Mouse (Mus musculus): Measurements from ENCODE around the gene Nell2. TPM values are rescaled to one million over a fixed set of nuclear protein-coding genes. Genes with fewer than 3 reads are reported as not detected.

Nell2 gene
- polyA plus RNA-seq, 1 experiment from 2014 or later, result 1.8 TPM

- 85% methylated on average over 4 of the region's 4 CpGs for WGBS
- H3K27me3 ChIP-seq (ENCODE audit: insufficient read depth, poor library complexity, severe bottlenecking), result no peaks in the 10 kb centered on the region
- no peaks in the 10 kb centered on the region for H3K36me3 ChIP-seq
- H3K9me3 ChIP-seq, result no peaks in the 10 kb centered on the region
- no peak overlapping the region for H3K27ac ChIP-seq
- no peak overlapping the region for H3K4me3 ChIP-seq
- H3K4me1 ChIP-seq, result no peaks in the 10 kb centered on the region
- DNase-seq (ENCODE audit: low spot score), result no peak
Measured at GRCm38 (mm10) chr15:95437740-95438139, 90.6 kb downstream of the Nell2 start.

- no peak overlapping the region for H3K27ac ChIP-seq
- H3K4me3 ChIP-seq, result no peak overlapping the region
- H3K27me3 ChIP-seq (ENCODE audit: insufficient read depth, poor library complexity, severe bottlenecking), result no peaks in the 10 kb centered on the region
- H3K36me3 ChIP-seq, result no peaks in the 10 kb centered on the region
- no peaks in the 10 kb centered on the region for H3K4me1 ChIP-seq
- DNase-seq (ENCODE audit: low spot score), result no peak
- H3K9me3 ChIP-seq, result no peaks in the 10 kb centered on the region
- WGBS, result 81% methylated on average over 1 of the region's 1 CpGs
Measured at GRCm38 (mm10) chr15:95436261-95436660, 92.1 kb downstream of the Nell2 start.

- no peak for DNase-seq (ENCODE audit: low spot score)
- 83% methylated on average over 13 of the region's 13 CpGs for WGBS
- H3K4me3 ChIP-seq, result no peak overlapping the region
- H3K27me3 ChIP-seq (ENCODE audit: insufficient read depth, poor library complexity, severe bottlenecking), result no peaks in the 10 kb centered on the region
- no peak overlapping the region for H3K27ac ChIP-seq
- no peaks in the 10 kb centered on the region for H3K9me3 ChIP-seq
- no peaks in the 10 kb centered on the region for H3K36me3 ChIP-seq
- no peaks in the 10 kb centered on the region for H3K4me1 ChIP-seq
Measured at GRCm38 (mm10) chr15:95431156-95431799, 97.1 kb downstream of the Nell2 start.

GRCm38 (mm10) chr15:95430000-95430399, 98.4 kb downstream of the Nell2 start:
- no peaks in the 10 kb centered on the region for H3K9me3 ChIP-seq
- no peak overlapping the region for H3K4me3 ChIP-seq
- no peaks in the 10 kb centered on the region for H3K27me3 ChIP-seq (ENCODE audit: insufficient read depth, poor library complexity, severe bottlenecking)
- 84% methylated on average over 8 of the region's 8 CpGs for WGBS
- H3K27ac ChIP-seq, result no peak overlapping the region
- H3K36me3 ChIP-seq, result no peaks in the 10 kb centered on the region
- H3K4me1 ChIP-seq, result no peaks in the 10 kb centered on the region
- DNase-seq (ENCODE audit: low spot score), result no peak

- no peak for DNase-seq (ENCODE audit: low spot score)
- Histone ChIP-seq H3K9me3 (no peaks in the 10 kb centered on the region), H3K4me3 (no peak overlapping the region), H3K36me3 (no peaks in the 10 kb centered on the region), H3K27ac (no peak overlapping the region), H3K4me1 (no peaks in the 10 kb centered on the region), H3K27me3 (ENCODE audit: insufficient read depth, poor library complexity, severe bottlenecking) (no peaks in the 10 kb centered on the region)
- WGBS, result 78% methylated on average over 7 of the region's 7 CpGs
Measured at GRCm38 (mm10) chr15:95428003-95428663, 100.2 kb downstream of the Nell2 start.

GRCm38 (mm10) chr15:95425085-95425484, 103.3 kb downstream of the Nell2 start:
- Histone ChIP-seq H3K27ac (no peak overlapping the region), H3K4me3 (no peak overlapping the region), H3K36me3 (no peaks in the 10 kb centered on the region), H3K4me1 (no peaks in the 10 kb centered on the region), H3K27me3 (ENCODE audit: insufficient read depth, poor library complexity, severe bottlenecking) (no peaks in the 10 kb centered on the region), H3K9me3 (no peaks in the 10 kb centered on the region)
- DNase-seq (ENCODE audit: low spot score), result no peak
- WGBS, result 81% methylated on average over 7 of the region's 7 CpGs

GRCm38 (mm10) chr15:95422226-95422950, 106.0 kb downstream of the Nell2 start:
- Histone ChIP-seq H3K9me3 (no peaks in the 10 kb centered on the region), H3K36me3 (no peaks in the 10 kb centered on the region), H3K4me3 (no peak overlapping the region), H3K4me1 (no peaks in the 10 kb centered on the region), H3K27ac (no peak overlapping the region), H3K27me3 (ENCODE audit: insufficient read depth, poor library complexity, severe bottlenecking) (no peaks in the 10 kb centered on the region)
- WGBS, result 82% methylated on average over 15 of the region's 15 CpGs
- no peak for DNase-seq (ENCODE audit: low spot score)

- Histone ChIP-seq H3K4me3 (no peak overlapping the region), H3K27me3 (ENCODE audit: insufficient read depth, poor library complexity, severe bottlenecking) (no peaks in the 10 kb centered on the region), H3K4me1 (no peaks in the 10 kb centered on the region), H3K36me3 (no peaks in the 10 kb centered on the region), H3K9me3 (no peaks in the 10 kb centered on the region), H3K27ac (no peak overlapping the region)
- WGBS, result 83% methylated on average over 4 of the region's 4 CpGs
- DNase-seq (ENCODE audit: low spot score), result no peak
Measured at GRCm38 (mm10) chr15:95418641-95419040, 109.7 kb downstream of the Nell2 start.

- H3K27ac ChIP-seq, result no peak overlapping the region
- H3K9me3 ChIP-seq, result no peaks in the 10 kb centered on the region
- WGBS, result 78% methylated on average over 5 of the region's 5 CpGs
Measured at GRCm38 (mm10) chr15:95411949-95412741, 116.2 kb downstream of the Nell2 start.

GRCm38 (mm10) chr15:95410213-95410843, 118.0 kb downstream of the Nell2 start:
- H3K9me3 ChIP-seq, result no peaks in the 10 kb centered on the region
- no peaks in the 10 kb centered on the region for H3K36me3 ChIP-seq
- H3K27ac ChIP-seq, result no peak overlapping the region
- H3K4me1 ChIP-seq, result no peaks in the 10 kb centered on the region
- no peaks in the 10 kb centered on the region for H3K27me3 ChIP-seq (ENCODE audit: insufficient read depth, poor library complexity, severe bottlenecking)
- 86% methylated on average over 11 of the region's 11 CpGs for WGBS
- DNase-seq (ENCODE audit: low spot score), result no peak
- H3K4me3 ChIP-seq, result no peak overlapping the region

More at GRCm38 (mm10) chr15:95411949-95412741, 116.2 kb downstream of the Nell2 start:
- Histone ChIP-seq H3K27me3 (ENCODE audit: insufficient read depth, poor library complexity, severe bottlenecking) (no peaks in the 10 kb centered on the region), H3K4me1 (no peaks in the 10 kb centered on the region), H3K4me3 (no peak overlapping the region), H3K36me3 (no peaks in the 10 kb centered on the region)
- no peak for DNase-seq (ENCODE audit: low spot score)

GRCm38 (mm10) chr15:95390347-95390746, 138.0 kb downstream of the Nell2 start:
- H3K4me3 ChIP-seq, result no peak overlapping the region
- no peak overlapping the region for H3K27ac ChIP-seq
- 83% methylated on average over 5 of the region's 5 CpGs for WGBS
- H3K4me1 ChIP-seq, result no peaks in the 10 kb centered on the region
- no peak for DNase-seq (ENCODE audit: low spot score)
- no peaks in the 10 kb centered on the region for H3K36me3 ChIP-seq
- H3K27me3 ChIP-seq (ENCODE audit: insufficient read depth, poor library complexity, severe bottlenecking), result no peaks in the 10 kb centered on the region
- H3K9me3 ChIP-seq, result no peaks in the 10 kb centered on the region

GRCm38 (mm10) chr15:95388950-95389349, 139.4 kb downstream of the Nell2 start:
- 76% methylated on average over 4 of the region's 4 CpGs for WGBS
- no peaks in the 10 kb centered on the region for H3K36me3 ChIP-seq

More at GRCm38 (mm10) chr15:95388950-95389349, 139.4 kb downstream of the Nell2 start:
- no peaks in the 10 kb centered on the region for H3K9me3 ChIP-seq
- DNase-seq (ENCODE audit: low spot score), result no peak
- no peak overlapping the region for H3K4me3 ChIP-seq
- H3K27ac ChIP-seq, result no peak overlapping the region
- H3K4me1 ChIP-seq, result no peaks in the 10 kb centered on the region
- no peaks in the 10 kb centered on the region for H3K27me3 ChIP-seq (ENCODE audit: insufficient read depth, poor library complexity, severe bottlenecking)
